25 mouse cellular contexts compared by ENCODE assay signal in genomic region chr2:61499266-61499665, GRCm38 (mm10).
"Had no signal": no experiment of that assay in that cellular context is flagged by ENCODE, and none has a peak within 500 bp of the region (broad histone marks: within the 10 kb centered on the region; RNA-seq: fewer than 3 reads in every experiment).

No protein-coding gene starts in this region.

- H3K36me3 ChIP-seq: heart, embryonic 10.5 days; heart, embryonic 12.5 days; hindbrain, embryonic 10.5 days; hindbrain, embryonic 12.5 days; intestine, embryonic 15.5 days; kidney, embryonic 15.5 days; limb, embryonic 10.5 days; limb, embryonic 12.5 days had no signal

- H3K4me3 ChIP-seq: gastrocnemius, adult 2 months; heart, embryonic 10.5 days; heart, embryonic 12.5 days; hindbrain, embryonic 10.5 days; hindbrain, embryonic 12.5 days; intestine, embryonic 15.5 days; kidney, embryonic 15.5 days; left cerebral cortex, adult 2 months; limb, embryonic 10.5 days; limb, embryonic 12.5 days had no signal

- H3K4me2 ChIP-seq: heart, embryonic 12.5 days; hindbrain, embryonic 12.5 days; hindbrain, embryonic 14.5 days; intestine, embryonic 15.5 days; kidney, embryonic 15.5 days; limb, embryonic 12.5 days had no signal

- H3K27ac ChIP-seq: gastrocnemius, adult 2 months; heart, embryonic 10.5 days; hindbrain, embryonic 10.5 days; hindbrain, embryonic 12.5 days; hindbrain, embryonic 14.5 days; intestine, embryonic 15.5 days; kidney, embryonic 15.5 days; kidney, postnatal 0 days; left cerebral cortex, adult 2 months; limb, embryonic 10.5 days; limb, embryonic 12.5 days had no signal

- H3K9me3 ChIP-seq: heart, embryonic 10.5 days; heart, embryonic 12.5 days; hindbrain, embryonic 10.5 days; hindbrain, embryonic 12.5 days; intestine, embryonic 15.5 days; kidney, embryonic 15.5 days; limb, embryonic 10.5 days; limb, embryonic 12.5 days had no signal

- ATAC-seq: hindbrain, embryonic 16.5 days; inflammation-experienced regulatory T-cells, adult 6 months; intestine, embryonic 15.5 days; intestine, postnatal 0 days had no signal

- DNase-seq: gastrocnemius, adult 2 months; gastrocnemius, postnatal 10 days; gastrocnemius, postnatal 25 days; heart, adult 18-20 months; heart, postnatal 10 days; heart, postnatal 4 days; kidney, adult 2 months; kidney, adult 9 months; kidney, postnatal 14 days; kidney, postnatal 36 days; layer of hippocampus, adult 9-11 months had no signal

- H3K9ac ChIP-seq: heart, embryonic 12.5 days; hindbrain, embryonic 12.5 days; hindbrain, embryonic 14.5 days; intestine, embryonic 15.5 days; kidney, embryonic 15.5 days; limb, embryonic 12.5 days had no signal

- H3K27me3 ChIP-seq: heart, embryonic 12.5 days; hindbrain, embryonic 12.5 days; intestine, embryonic 15.5 days; kidney, embryonic 15.5 days; limb, embryonic 12.5 days had no signal

- H3K4me1 ChIP-seq: heart, embryonic 10.5 days; heart, embryonic 12.5 days; hindbrain, embryonic 10.5 days; hindbrain, embryonic 12.5 days; intestine, embryonic 15.5 days; kidney, embryonic 15.5 days; limb, embryonic 10.5 days had no signal
